Mouse (Mus musculus): ENCODE measurements at regions not wholly inside any gene's neighbourhood (a gene's known extent, or its start where the extent isn't known, plus 50 kb on each side); places are given as distances from the start of the nearest gene placed in this dataset.

GRCm38 (mm10) chr6:66280701-66281100 lies 254.5 kb upstream of the Mad2l1 start:
- WGBS: 91% methylated on average over 8 of the region's 8 CpGs
- DNase-seq (ENCODE audit: low spot score) (no peak), ATAC-seq (ENCODE audit: low FRiP score) (no peak)
- no peak overlapping the region for H3K4me3 ChIP-seq (ENCODE audit: low read depth, low read length)
- no peaks in the 10 kb centered on the region for H3K27me3 ChIP-seq (ENCODE audit: insufficient read depth, low read length)
- H3K27ac ChIP-seq (ENCODE audit: low read depth, low read length): no peak overlapping the region
- H3K4me2 ChIP-seq (ENCODE audit: low read depth, low read length, poor library complexity, severe bottlenecking): no peak overlapping the region
- H3K36me3 ChIP-seq (ENCODE audit: insufficient read depth, low read length): no peaks in the 10 kb centered on the region
- H3K9ac ChIP-seq (replicated peaks; ENCODE audit: low read length, poor library complexity, severe bottlenecking): no peak overlapping the region
- no peak for TF ChIP-seq CTCF (IDR thresholded peaks at IDR 0.05)
- peaks cover 5% of the 10 kb centered on the region; the same call in 1 of the 2 replicates for H3K9me3 ChIP-seq (ENCODE audit: low read length)
- H3K4me1 ChIP-seq (ENCODE audit: insufficient read depth, low read length): no peaks in the 10 kb centered on the region

- no peak for ATAC-seq (ENCODE audit: low FRiP score)
- Histone ChIP-seq H3K9me3 (ENCODE audit: low read length) (peaks cover 5% of the 10 kb centered on the region; the same call in 1 of the 2 replicates), H3K27ac (ENCODE audit: low read depth, low read length) (no peak overlapping the region)
Observed at GRCm38 (mm10) chr6:66282566-66283115, 252.5 kb upstream of the Mad2l1 start.

GRCm38 (mm10) chr6:66283521-66283920 lies 251.7 kb upstream of the Mad2l1 start:
- no peaks in the 10 kb centered on the region for H3K36me3 ChIP-seq (ENCODE audit: insufficient read depth, low read length)
- ATAC-seq (ENCODE audit: low FRiP score) (no peak), DNase-seq (ENCODE audit: low spot score) (no peak)
- no peak overlapping the region for H3K27ac ChIP-seq (ENCODE audit: low read depth, low read length)
- no peak for TF ChIP-seq CTCF (IDR thresholded peaks at IDR 0.05)
- H3K4me2 ChIP-seq (ENCODE audit: low read depth, low read length, poor library complexity, severe bottlenecking): no peak overlapping the region
- no peak overlapping the region for H3K4me3 ChIP-seq (ENCODE audit: low read depth, low read length)
- no peaks in the 10 kb centered on the region for H3K9me3 ChIP-seq (ENCODE audit: low read length)
- no peaks in the 10 kb centered on the region for H3K4me1 ChIP-seq (ENCODE audit: insufficient read depth, low read length)
- H3K27me3 ChIP-seq (ENCODE audit: insufficient read depth, low read length): no peaks in the 10 kb centered on the region
- no peak overlapping the region for H3K9ac ChIP-seq (replicated peaks; ENCODE audit: low read length, poor library complexity, severe bottlenecking)
- 89% methylated on average over 4 of the region's 4 CpGs for WGBS

More at GRCm38 (mm10) chr6:66282566-66283115, 252.5 kb upstream of the Mad2l1 start:
- no peaks in the 10 kb centered on the region for H3K4me1 ChIP-seq (ENCODE audit: insufficient read depth, low read length)
- H3K36me3 ChIP-seq (ENCODE audit: insufficient read depth, low read length): no peaks in the 10 kb centered on the region
- no peak for TF ChIP-seq CTCF (IDR thresholded peaks at IDR 0.05)
- H3K4me2 ChIP-seq (ENCODE audit: low read depth, low read length, poor library complexity, severe bottlenecking): no peak overlapping the region
- no peaks in the 10 kb centered on the region for H3K27me3 ChIP-seq (ENCODE audit: insufficient read depth, low read length)
- no peak overlapping the region for H3K4me3 ChIP-seq (ENCODE audit: low read depth, low read length)
- 85% methylated on average over 6 of the region's 6 CpGs for WGBS
- DNase-seq (ENCODE audit: low spot score): no peak
- no peak overlapping the region for H3K9ac ChIP-seq (replicated peaks; ENCODE audit: low read length, poor library complexity, severe bottlenecking)

- no peak overlapping the region for H3K4me3 ChIP-seq (ENCODE audit: low read depth, low read length)
- no peak overlapping the region for H3K27ac ChIP-seq (ENCODE audit: low read depth, low read length)
- no peak for DNase-seq (ENCODE audit: low spot score)
- H3K9me3 ChIP-seq (ENCODE audit: low read length): no peaks in the 10 kb centered on the region
- TF ChIP-seq CTCF (IDR thresholded peaks at IDR 0.05): no peak
- no peak overlapping the region for H3K9ac ChIP-seq (replicated peaks; ENCODE audit: low read length, poor library complexity, severe bottlenecking)
- H3K36me3 ChIP-seq (ENCODE audit: insufficient read depth, low read length): no peaks in the 10 kb centered on the region
- H3K4me1 ChIP-seq (ENCODE audit: insufficient read depth, low read length): no peaks in the 10 kb centered on the region
- no peak for ATAC-seq (ENCODE audit: low FRiP score)
- H3K27me3 ChIP-seq (ENCODE audit: insufficient read depth, low read length): no peaks in the 10 kb centered on the region
- no peak overlapping the region for H3K4me2 ChIP-seq (ENCODE audit: low read depth, low read length, poor library complexity, severe bottlenecking)
Observed at GRCm38 (mm10) chr6:66287607-66288006, 247.6 kb upstream of the Mad2l1 start.

GRCm38 (mm10) chr6:66289196-66289595 lies 246.0 kb upstream of the Mad2l1 start:
- WGBS: 77% methylated on average over 3 of the region's 3 CpGs
- Histone ChIP-seq H3K9ac (replicated peaks; ENCODE audit: low read length, poor library complexity, severe bottlenecking) (no peak overlapping the region), H3K27ac (ENCODE audit: low read depth, low read length) (no peak overlapping the region), H3K36me3 (ENCODE audit: insufficient read depth, low read length) (no peaks in the 10 kb centered on the region), H3K4me3 (ENCODE audit: low read depth, low read length) (no peak overlapping the region), H3K4me2 (ENCODE audit: low read depth, low read length, poor library complexity, severe bottlenecking) (no peak overlapping the region), H3K27me3 (ENCODE audit: insufficient read depth, low read length) (no peaks in the 10 kb centered on the region), H3K9me3 (ENCODE audit: low read length) (no peaks in the 10 kb centered on the region), H3K4me1 (ENCODE audit: insufficient read depth, low read length) (no peaks in the 10 kb centered on the region)
- no peak for DNase-seq (ENCODE audit: low spot score)
- ATAC-seq (ENCODE audit: low FRiP score): no peak
- no peak for TF ChIP-seq CTCF (IDR thresholded peaks at IDR 0.05)

GRCm38 (mm10) chr6:66291576-66291975 lies 243.6 kb upstream of the Mad2l1 start:
- Histone ChIP-seq H3K4me3 (ENCODE audit: low read depth, low read length) (no peak overlapping the region), H3K27me3 (ENCODE audit: insufficient read depth, low read length) (no peaks in the 10 kb centered on the region), H3K9ac (replicated peaks; ENCODE audit: low read length, poor library complexity, severe bottlenecking) (no peak overlapping the region), H3K4me1 (ENCODE audit: insufficient read depth, low read length) (no peaks in the 10 kb centered on the region), H3K36me3 (ENCODE audit: insufficient read depth, low read length) (no peaks in the 10 kb centered on the region), H3K4me2 (ENCODE audit: low read depth, low read length, poor library complexity, severe bottlenecking) (no peak overlapping the region), H3K27ac (ENCODE audit: low read depth, low read length) (no peak overlapping the region), H3K9me3 (ENCODE audit: low read length) (no peaks in the 10 kb centered on the region)
- ATAC-seq (ENCODE audit: low FRiP score): no peak
- no peak for DNase-seq (ENCODE audit: low spot score)
- WGBS: 79% methylated on average over 2 of the region's 2 CpGs
- TF ChIP-seq CTCF (IDR thresholded peaks at IDR 0.05): no peak

Measured in midbrain, postnatal 0 days (tissue).